Mouse (Mus musculus): ENCODE measurements at regions not wholly inside any gene's neighbourhood (a gene's known extent, or its start where the extent isn't known, plus 50 kb on each side); places are given as distances from the start of the nearest gene placed in this dataset.

DNA sequence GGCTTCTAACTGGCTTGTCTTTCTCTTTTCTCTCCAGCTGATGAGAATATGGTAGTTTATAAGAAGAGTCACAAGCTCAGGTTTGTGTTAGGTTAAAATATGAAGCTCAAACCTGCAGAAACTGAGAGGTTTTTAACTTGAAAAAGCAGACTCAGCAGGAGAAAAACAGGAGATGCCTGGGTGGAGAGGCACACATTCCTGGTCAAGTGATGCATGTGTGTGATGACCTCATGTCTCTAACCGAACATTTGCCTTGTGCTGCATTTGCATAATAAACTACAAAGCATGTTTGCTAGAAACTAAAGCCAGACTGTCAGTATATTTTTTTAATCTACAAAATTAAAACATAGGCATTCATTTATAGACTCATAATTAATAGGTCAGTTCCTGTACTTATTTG is 182.2 kb upstream of the Ctso start:
- no peaks in the 10 kb centered on the region for H3K4me1 ChIP-seq
- H3K27ac ChIP-seq = no peak overlapping the region
- 42% methylated on average over 1 of the region's 1 CpGs for WGBS
- H3K36me3 ChIP-seq = no peaks in the 10 kb centered on the region
- no peak overlapping the region for H3K4me2 ChIP-seq
- no peak overlapping the region for H3K4me3 ChIP-seq
- ATAC-seq (ENCODE audit: borderline replicate concordance, extremely low read depth, low FRiP score, low TSS enrichment) = no peak
- H3K9ac ChIP-seq = no peak overlapping the region
- H3K27me3 ChIP-seq = no peaks in the 10 kb centered on the region
- H3K9me3 ChIP-seq = no peaks in the 10 kb centered on the region

DNA sequence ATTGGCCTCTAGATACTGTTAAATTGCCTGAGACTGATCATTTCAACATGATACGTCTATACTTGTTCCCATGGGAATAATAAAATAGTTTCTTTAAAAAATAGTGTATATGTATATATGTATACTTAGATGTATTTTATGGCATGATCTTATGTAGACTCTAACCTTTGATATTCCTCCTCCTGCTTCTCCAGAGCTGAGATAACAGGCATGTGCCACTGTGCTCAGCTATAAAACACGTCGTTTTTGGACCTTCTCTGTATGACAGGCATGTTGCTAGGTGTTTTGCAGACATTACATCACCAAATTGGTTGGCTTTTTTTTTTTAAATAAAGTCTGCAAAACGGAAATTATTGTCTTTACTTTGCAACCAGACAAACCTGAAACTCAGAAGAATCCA is 179.4 kb upstream of the Ctso start:
- H3K4me2 ChIP-seq = no peak overlapping the region
- WGBS = 62% methylated on average over 4 of the region's 4 CpGs
- no peak overlapping the region for H3K9ac ChIP-seq

DNA sequence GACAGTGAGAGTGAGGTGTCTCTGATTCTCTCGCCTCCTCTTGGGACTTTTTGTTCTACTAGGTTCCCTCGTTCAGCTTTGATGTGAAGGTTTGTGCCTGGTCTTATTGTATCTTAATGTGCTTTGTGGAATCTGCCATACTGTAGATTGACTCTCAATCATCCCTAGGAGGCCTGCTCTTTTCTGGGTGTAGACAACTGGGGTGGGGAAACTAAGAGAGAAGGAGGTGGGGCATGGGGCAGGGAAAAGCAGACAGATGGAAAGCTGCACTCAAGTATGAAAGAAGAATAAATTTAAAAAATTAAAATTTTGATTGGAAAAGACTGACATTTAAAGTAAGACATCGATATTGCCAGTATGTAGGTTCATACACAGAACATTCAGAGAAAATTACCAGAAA is 172.0 kb upstream of the Ctso start:
- Histone ChIP-seq H3K4me1 (no peaks in the 10 kb centered on the region), H3K4me2 (no peak overlapping the region), H3K27me3 (no peaks in the 10 kb centered on the region), H3K9me3 (no peaks in the 10 kb centered on the region), H3K9ac (no peak overlapping the region), H3K4me3 (no peak overlapping the region), H3K27ac (no peak overlapping the region), H3K36me3 (no peaks in the 10 kb centered on the region)
- WGBS = 77% methylated on average over 3 of the region's 3 CpGs
- no peak for ATAC-seq (ENCODE audit: borderline replicate concordance, extremely low read depth, low FRiP score, low TSS enrichment)

More for the DNA sequence above, 179.4 kb upstream of the Ctso start:
- Histone ChIP-seq H3K27me3 (no peaks in the 10 kb centered on the region), H3K9me3 (no peaks in the 10 kb centered on the region), H3K4me3 (no peak overlapping the region), H3K27ac (no peak overlapping the region), H3K36me3 (no peaks in the 10 kb centered on the region), H3K4me1 (no peaks in the 10 kb centered on the region)
- no peak for ATAC-seq (ENCODE audit: borderline replicate concordance, extremely low read depth, low FRiP score, low TSS enrichment)

DNA sequence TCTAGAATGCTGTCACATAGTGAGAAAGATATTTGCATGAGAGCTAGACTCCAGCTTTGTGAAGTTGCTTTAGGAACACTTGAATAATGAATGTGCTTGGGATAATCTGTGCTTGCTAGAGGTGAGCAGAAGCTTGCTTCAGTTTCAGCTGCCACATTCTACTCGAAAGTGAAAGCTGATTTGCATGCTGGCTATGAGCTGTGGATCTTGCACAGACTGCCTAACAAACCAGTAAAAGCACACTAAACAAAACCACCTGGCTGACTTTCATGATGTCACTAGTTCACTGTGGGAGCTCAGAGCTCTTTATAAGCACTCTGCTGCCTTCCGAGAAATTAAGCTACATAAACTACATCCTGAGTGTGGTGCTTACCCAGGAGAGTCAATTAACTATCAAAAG is 171.5 kb upstream of the Ctso start:
- H3K9me3 ChIP-seq = no peaks in the 10 kb centered on the region
- H3K27ac ChIP-seq = no peak overlapping the region
- WGBS = 42% methylated on average over 2 of the region's 2 CpGs
- ATAC-seq (ENCODE audit: borderline replicate concordance, extremely low read depth, low FRiP score, low TSS enrichment) = no peak
- no peak overlapping the region for H3K9ac ChIP-seq
- H3K36me3 ChIP-seq = no peaks in the 10 kb centered on the region
- no peak overlapping the region for H3K4me2 ChIP-seq
- no peaks in the 10 kb centered on the region for H3K27me3 ChIP-seq
- no peak overlapping the region for H3K4me3 ChIP-seq
- no peaks in the 10 kb centered on the region for H3K4me1 ChIP-seq

DNA sequence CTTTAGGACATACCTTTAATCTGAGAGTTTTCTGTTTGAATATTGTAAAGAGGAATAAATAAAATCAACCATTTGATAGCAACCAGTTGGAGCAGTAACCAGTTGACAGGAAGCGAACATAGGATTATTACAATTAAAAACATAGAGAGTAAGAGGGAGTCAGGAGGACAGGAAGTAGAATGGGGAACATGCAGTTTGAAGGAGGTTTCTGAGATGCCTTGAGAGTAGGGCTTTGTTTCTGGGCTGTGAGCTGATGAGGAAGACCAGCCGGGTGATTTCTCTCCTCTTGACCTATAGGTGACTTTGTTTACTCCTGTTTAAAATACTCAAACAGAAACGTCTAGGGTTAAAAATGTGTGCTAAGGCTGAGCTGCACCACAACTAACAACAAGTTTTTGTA is 160.6 kb upstream of the Ctso start:
- Histone ChIP-seq H3K4me3 (no peak overlapping the region), H3K9me3 (no peaks in the 10 kb centered on the region), H3K4me1 (no peaks in the 10 kb centered on the region), H3K27ac (no peak overlapping the region), H3K27me3 (no peaks in the 10 kb centered on the region), H3K9ac (no peak overlapping the region), H3K4me2 (no peak overlapping the region), H3K36me3 (no peaks in the 10 kb centered on the region)
- ATAC-seq (ENCODE audit: borderline replicate concordance, extremely low read depth, low FRiP score, low TSS enrichment) = no peak
- 33% methylated on average over 3 of the region's 3 CpGs for WGBS

DNA sequence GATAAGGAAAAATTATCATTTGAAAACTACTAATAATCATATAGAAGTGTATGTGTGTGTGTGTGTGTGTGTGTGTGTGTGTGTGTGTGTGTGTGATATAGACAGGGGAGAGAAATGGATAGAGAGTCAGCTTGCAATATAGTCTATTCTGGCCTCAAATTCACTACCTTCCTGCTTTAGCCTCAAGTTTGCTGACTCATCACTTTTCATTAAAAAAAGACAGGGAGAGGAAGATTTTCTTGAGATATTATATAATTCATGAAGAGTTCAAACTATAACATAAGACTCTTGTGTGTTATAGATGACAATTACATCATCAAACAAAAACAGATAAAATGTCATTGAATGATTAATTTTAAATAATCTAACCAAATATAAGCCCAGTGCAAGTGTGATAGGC is 159.4 kb upstream of the Ctso start:
- no peak overlapping the region for H3K4me2 ChIP-seq
- H3K9me3 ChIP-seq = no peaks in the 10 kb centered on the region
- no peak for ATAC-seq (ENCODE audit: borderline replicate concordance, extremely low read depth, low FRiP score, low TSS enrichment)
- H3K27me3 ChIP-seq = no peaks in the 10 kb centered on the region
- no peak overlapping the region for H3K27ac ChIP-seq
- no peaks in the 10 kb centered on the region for H3K4me1 ChIP-seq
- H3K36me3 ChIP-seq = no peaks in the 10 kb centered on the region
- H3K4me3 ChIP-seq = no peak overlapping the region
- no peak overlapping the region for H3K9ac ChIP-seq

DNA sequence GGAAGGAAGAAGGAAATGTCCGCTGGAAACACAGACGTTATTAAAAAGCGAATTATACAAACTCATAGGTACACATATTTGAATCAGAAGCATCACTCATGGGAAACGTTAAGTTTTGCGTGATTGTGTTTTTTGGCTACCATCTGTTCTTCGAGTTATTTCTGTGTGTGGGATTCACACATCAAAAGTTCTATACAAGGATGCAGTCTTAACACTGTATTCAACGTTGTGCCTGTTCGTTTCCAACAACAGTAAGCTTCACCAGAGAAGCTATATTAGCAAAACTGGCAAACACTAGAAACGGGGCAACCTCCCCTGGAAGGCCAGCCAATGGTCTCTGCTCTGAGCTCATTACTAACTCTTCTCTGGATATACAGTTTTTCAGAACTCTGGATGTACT is 150.3 kb upstream of the Ctso start:
- WGBS = 90% methylated on average over 9 of the region's 9 CpGs
- Histone ChIP-seq H3K9ac (no peak overlapping the region), H3K36me3 (no peaks in the 10 kb centered on the region), H3K9me3 (no peaks in the 10 kb centered on the region), H3K4me3 (no peak overlapping the region), H3K4me2 (no peak overlapping the region), H3K4me1 (no peaks in the 10 kb centered on the region), H3K27ac (no peak overlapping the region), H3K27me3 (no peaks in the 10 kb centered on the region)
- ATAC-seq (ENCODE audit: borderline replicate concordance, extremely low read depth, low FRiP score, low TSS enrichment) = no peak

DNA sequence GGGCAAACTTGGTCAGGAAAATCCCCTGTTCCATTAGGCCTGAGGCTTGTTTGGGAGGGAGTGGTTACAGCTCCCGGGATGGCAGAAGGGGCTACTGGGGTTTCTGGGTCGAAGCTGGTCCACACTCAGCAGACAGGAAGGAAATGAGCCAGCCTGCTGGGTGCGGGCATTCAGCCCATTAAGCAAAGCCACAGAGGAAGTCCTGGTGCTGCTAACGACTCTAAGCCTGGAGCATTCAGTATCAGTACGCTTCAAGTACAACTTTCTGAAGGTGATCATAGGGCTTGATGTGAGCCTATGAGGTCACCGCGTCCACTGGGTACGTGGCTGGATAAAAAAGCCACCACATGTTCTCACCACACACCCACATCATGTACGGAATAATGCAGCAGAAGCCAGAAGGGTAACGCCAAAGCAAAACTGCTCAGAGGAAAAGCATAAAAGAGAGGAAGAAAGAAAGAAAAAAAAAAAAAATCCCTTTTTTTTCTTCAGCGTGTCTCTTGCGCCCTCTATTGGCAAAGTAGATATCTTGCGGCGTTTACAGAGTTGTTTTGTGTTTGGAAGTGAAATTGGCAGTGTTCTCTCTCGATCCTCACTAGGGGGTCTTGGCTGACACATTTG is 149.4 kb upstream of the Ctso start:
- Histone ChIP-seq H3K4me3 (peak overlapping the region; percentile 29), H3K9ac (no peak overlapping the region)
- 24% methylated on average over 15 of the region's 15 CpGs for WGBS

DNA sequence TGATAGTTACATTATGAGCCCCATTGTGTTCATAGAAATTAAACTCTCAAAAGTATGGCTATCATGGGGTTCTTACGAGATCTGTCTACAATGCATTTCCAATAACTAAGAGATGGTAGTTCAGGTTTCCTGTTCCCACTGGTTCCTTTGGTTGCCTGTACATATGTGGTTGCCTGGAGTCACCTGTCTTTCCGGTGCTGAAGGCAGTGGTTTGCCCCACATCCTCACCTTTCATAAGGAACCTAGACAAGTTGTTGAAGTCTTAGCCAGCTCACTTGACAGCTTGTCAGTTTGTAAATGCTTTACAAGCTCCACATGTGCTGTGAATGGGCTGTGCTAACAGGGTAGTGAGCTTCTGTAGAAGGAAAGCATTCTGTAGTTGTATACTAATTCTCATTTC is 143.5 kb upstream of the Ctso start:
- no peaks in the 10 kb centered on the region for H3K27me3 ChIP-seq
- 66% methylated on average over 2 of the region's 2 CpGs for WGBS
- ATAC-seq (ENCODE audit: borderline replicate concordance, extremely low read depth, low FRiP score, low TSS enrichment) = no peak
- no peak overlapping the region for H3K9ac ChIP-seq
- H3K27ac ChIP-seq = no peak overlapping the region
- H3K4me3 ChIP-seq = no peak overlapping the region
- no peaks in the 10 kb centered on the region for H3K36me3 ChIP-seq
- no peak overlapping the region for H3K4me2 ChIP-seq
- H3K9me3 ChIP-seq = no peaks in the 10 kb centered on the region
- H3K4me1 ChIP-seq = no peaks in the 10 kb centered on the region

More for the DNA sequence above, 149.4 kb upstream of the Ctso start:
- Histone ChIP-seq H3K4me2 (peak overlapping the region; percentile 51), H3K27me3 (no peaks in the 10 kb centered on the region), H3K4me1 (no peaks in the 10 kb centered on the region), H3K27ac (0 out of 2 replicates have a peak overlapping the region, but pooled peaks have one; percentile 19), H3K36me3 (no peaks in the 10 kb centered on the region), H3K9me3 (no peaks in the 10 kb centered on the region)
- ATAC-seq (ENCODE audit: borderline replicate concordance, extremely low read depth, low FRiP score, low TSS enrichment) = no peak

DNA sequence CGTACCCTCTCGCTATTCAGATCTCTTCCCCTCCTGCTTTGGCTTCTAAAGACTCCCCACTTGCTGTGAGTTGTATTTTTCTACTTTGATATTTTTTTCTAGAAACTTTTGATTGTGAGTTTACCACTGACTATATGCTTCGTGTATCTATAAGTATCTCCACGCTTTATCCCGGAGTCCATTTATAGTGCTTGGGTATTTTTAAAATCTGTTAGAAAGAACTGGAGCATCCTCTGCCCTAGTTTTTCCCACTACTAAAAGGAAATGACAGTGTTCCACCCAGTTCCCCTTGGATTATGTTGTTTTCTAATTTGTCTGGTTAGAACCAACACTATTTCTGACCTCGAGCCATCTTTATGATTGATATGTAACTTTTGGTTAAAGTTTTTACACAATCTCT is 142.7 kb upstream of the Ctso start:
- no peak overlapping the region for H3K4me3 ChIP-seq

DNA sequence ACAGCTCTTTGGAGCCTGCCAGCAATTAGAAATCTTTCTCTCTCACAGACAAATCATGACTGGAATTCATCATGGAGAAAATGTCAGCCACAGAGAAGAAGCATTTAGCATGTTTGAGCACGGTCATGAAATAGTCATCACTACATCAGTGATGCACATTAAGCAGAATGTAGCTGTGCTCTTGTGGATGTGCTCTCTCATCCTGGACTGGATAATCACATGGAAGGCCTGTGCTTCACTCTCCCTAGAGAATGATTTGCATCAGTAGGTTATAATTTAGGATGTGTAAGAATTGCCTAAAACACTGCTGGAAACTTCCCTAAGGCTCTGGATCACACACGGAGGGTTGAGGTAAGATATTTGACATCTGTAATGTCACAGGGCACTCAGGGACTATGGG is 130.3 kb upstream of the Ctso start:
- Histone ChIP-seq H3K9ac (no peak overlapping the region), H3K4me1 (no peaks in the 10 kb centered on the region), H3K27ac (no peak overlapping the region), H3K27me3 (no peaks in the 10 kb centered on the region), H3K4me2 (no peak overlapping the region), H3K36me3 (no peaks in the 10 kb centered on the region), H3K9me3 (no peaks in the 10 kb centered on the region), H3K4me3 (no peak overlapping the region)
- ATAC-seq (ENCODE audit: borderline replicate concordance, extremely low read depth, low FRiP score, low TSS enrichment) = no peak
- 77% methylated on average over 2 of the region's 2 CpGs for WGBS

More for the DNA sequence above, 142.7 kb upstream of the Ctso start:
- H3K36me3 ChIP-seq = no peaks in the 10 kb centered on the region
- H3K9ac ChIP-seq = no peak overlapping the region
- H3K9me3 ChIP-seq = no peaks in the 10 kb centered on the region
- WGBS = 87% methylated on average over 6 of the region's 6 CpGs
- no peaks in the 10 kb centered on the region for H3K27me3 ChIP-seq
- no peak overlapping the region for H3K4me2 ChIP-seq
- no peak overlapping the region for H3K27ac ChIP-seq
- H3K4me1 ChIP-seq = no peaks in the 10 kb centered on the region
- ATAC-seq (ENCODE audit: borderline replicate concordance, extremely low read depth, low FRiP score, low TSS enrichment) = no peak

DNA sequence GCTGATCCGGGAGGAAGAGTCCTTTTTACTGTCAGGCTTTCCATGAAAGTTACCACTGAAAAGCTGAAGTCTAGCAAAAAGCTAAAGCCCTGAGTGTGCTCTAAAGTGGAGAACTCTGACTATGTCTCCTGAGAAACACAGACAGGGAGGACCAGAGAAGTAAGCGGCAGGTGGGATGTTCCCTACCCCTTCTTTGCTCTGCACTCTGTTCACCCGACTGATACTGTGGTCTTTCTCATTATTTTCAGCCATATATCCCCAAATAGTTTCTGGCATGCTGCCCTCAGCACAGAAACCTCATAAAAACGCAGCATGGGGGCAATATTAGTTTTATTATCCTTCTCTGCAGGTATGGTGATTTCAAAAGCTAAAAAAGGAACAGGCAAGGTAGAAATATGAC is 126.7 kb upstream of the Ctso start:
- no peaks in the 10 kb centered on the region for H3K36me3 ChIP-seq
- H3K27ac ChIP-seq = no peak overlapping the region
- H3K4me1 ChIP-seq = no peaks in the 10 kb centered on the region
- no peak for ATAC-seq (ENCODE audit: borderline replicate concordance, extremely low read depth, low FRiP score, low TSS enrichment)
- 66% methylated on average over 4 of the region's 4 CpGs for WGBS
- no peaks in the 10 kb centered on the region for H3K27me3 ChIP-seq
- no peaks in the 10 kb centered on the region for H3K9me3 ChIP-seq
- H3K4me2 ChIP-seq = no peak overlapping the region
- H3K9ac ChIP-seq = no peak overlapping the region
- no peak overlapping the region for H3K4me3 ChIP-seq

DNA sequence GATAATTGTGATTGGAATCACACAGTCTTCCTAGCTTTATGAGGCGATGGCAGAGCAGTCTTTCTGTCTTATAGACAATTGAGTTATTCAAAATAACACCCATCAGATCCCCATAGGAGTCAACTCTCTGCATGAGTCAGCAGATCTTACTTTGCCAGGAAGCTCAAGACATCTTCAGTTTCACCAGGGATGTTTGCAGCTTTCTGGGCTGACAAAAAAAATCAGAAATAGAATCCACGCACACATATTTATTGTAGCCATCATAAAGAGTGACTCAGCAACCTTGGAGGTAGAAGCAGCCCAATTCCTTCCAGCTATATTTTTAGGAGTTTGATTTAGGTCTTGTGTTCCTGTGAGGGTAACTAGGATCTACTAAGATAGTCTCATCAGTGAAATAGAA is 122.8 kb upstream of the Ctso start:
- no peaks in the 10 kb centered on the region for H3K36me3 ChIP-seq
- no peak overlapping the region for H3K27ac ChIP-seq
- no peak overlapping the region for H3K4me2 ChIP-seq
- no peaks in the 10 kb centered on the region for H3K4me1 ChIP-seq
- ATAC-seq (ENCODE audit: borderline replicate concordance, extremely low read depth, low FRiP score, low TSS enrichment) = no peak
- H3K9ac ChIP-seq = no peak overlapping the region
- no peak overlapping the region for H3K4me3 ChIP-seq
- 79% methylated on average over 2 of the region's 2 CpGs for WGBS
- H3K27me3 ChIP-seq = no peaks in the 10 kb centered on the region
- no peaks in the 10 kb centered on the region for H3K9me3 ChIP-seq

Data from lung, embryonic 15.5 days (tissue).